Mouse (Mus musculus): ENCODE data around the gene Ankrd36. TPM values are rescaled to one million over a fixed set of nuclear protein-coding genes. Genes with fewer than 3 reads are reported as not detected.

Ankrd36 gene
- polyA plus RNA-seq, 1 experiment, result not detected

DNA sequence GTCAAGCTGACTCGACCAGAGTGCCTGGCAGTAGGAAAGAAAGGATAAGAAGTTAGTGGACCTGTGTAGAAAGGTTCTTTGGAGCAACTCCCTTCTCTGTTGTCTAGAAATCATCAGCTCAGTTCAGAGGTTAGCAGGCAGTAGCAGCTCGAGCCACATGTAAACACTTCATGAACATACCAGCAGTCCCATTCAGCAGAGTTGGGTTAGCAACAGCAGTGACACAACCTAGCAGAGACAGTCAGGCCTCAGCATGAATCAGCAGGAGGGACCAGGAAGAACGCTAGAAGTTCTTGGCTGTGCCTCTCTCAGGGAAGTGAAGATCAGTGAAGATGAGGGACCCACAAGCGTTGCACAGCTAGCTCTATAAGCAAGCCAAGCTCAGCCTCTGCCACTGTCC lies 24.0 kb upstream of the Ankrd36 start:
- no peak overlapping the region for H3K27ac ChIP-seq (ENCODE audit: insufficient read depth, low read length)
- no peak overlapping the region for H3K4me3 ChIP-seq (ENCODE audit: insufficient read depth, low read length)
- no peak for TF ChIP-seq POLR2A (IDR thresholded peaks at IDR 0.05; ENCODE audit: extremely low read depth, insufficient read depth, low read length)
- no peak for TF ChIP-seq CTCF (IDR thresholded peaks at IDR 0.05; ENCODE audit: extremely low read depth, insufficient read depth, low read length)
- H3K4me1 ChIP-seq (ENCODE audit: control insufficient read depth, insufficient read depth, low read length), result peaks cover under 1% of the 10 kb centered on the region; the same call in 1 of the 2 replicates

DNA sequence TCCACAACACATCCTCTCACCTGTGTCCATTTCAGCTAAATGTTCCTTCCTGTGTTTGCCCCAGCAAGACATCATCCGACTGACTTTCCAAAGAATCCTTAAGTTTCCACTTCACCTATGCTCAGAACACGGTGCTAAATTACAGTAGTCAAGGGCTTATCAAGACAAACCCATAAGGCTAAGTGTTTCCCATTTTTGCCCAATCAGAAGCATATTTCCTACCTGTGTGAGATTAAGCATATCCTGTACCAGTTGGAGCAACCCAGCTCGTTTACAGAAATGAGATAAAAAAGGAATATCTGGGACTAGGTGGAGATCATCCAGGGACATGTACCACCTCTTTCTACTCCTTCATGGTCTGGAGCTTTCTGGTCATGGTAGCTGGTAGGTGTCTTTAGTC lies 22.8 kb upstream of the Ankrd36 start:
- TF ChIP-seq CTCF (IDR thresholded peaks at IDR 0.05; ENCODE audit: extremely low read depth, insufficient read depth, low read length), result no peak
- TF ChIP-seq POLR2A (IDR thresholded peaks at IDR 0.05; ENCODE audit: extremely low read depth, insufficient read depth, low read length), result no peak
- Histone ChIP-seq H3K4me3 (ENCODE audit: insufficient read depth, low read length) (no peak overlapping the region), H3K4me1 (ENCODE audit: control insufficient read depth, insufficient read depth, low read length) (no peaks in the 10 kb centered on the region), H3K27ac (ENCODE audit: insufficient read depth, low read length) (no peak overlapping the region)

GRCm38 (mm10) chr11:5551430-5551829 lies 18.1 kb upstream of the Ankrd36 start:
- TF ChIP-seq POLR2A (IDR thresholded peaks at IDR 0.05; ENCODE audit: extremely low read depth, insufficient read depth, low read length) (no peak), CTCF (IDR thresholded peaks at IDR 0.05; ENCODE audit: extremely low read depth, insufficient read depth, low read length) (no peak)
- H3K4me1 ChIP-seq (ENCODE audit: control insufficient read depth, insufficient read depth, low read length), result no peaks in the 10 kb centered on the region
- no peak overlapping the region for H3K4me3 ChIP-seq (ENCODE audit: insufficient read depth, low read length)
- H3K27ac ChIP-seq (ENCODE audit: insufficient read depth, low read length), result no peak overlapping the region

GRCm38 (mm10) chr11:5551931-5552330 lies 17.6 kb upstream of the Ankrd36 start:
- Histone ChIP-seq H3K4me3 (ENCODE audit: insufficient read depth, low read length) (no peak overlapping the region), H3K27ac (ENCODE audit: insufficient read depth, low read length) (no peak overlapping the region), H3K4me1 (ENCODE audit: control insufficient read depth, insufficient read depth, low read length) (no peaks in the 10 kb centered on the region)
- TF ChIP-seq POLR2A (IDR thresholded peaks at IDR 0.05; ENCODE audit: extremely low read depth, insufficient read depth, low read length), result no peak
- TF ChIP-seq CTCF (IDR thresholded peaks at IDR 0.05; ENCODE audit: extremely low read depth, insufficient read depth, low read length), result no peak

DNA sequence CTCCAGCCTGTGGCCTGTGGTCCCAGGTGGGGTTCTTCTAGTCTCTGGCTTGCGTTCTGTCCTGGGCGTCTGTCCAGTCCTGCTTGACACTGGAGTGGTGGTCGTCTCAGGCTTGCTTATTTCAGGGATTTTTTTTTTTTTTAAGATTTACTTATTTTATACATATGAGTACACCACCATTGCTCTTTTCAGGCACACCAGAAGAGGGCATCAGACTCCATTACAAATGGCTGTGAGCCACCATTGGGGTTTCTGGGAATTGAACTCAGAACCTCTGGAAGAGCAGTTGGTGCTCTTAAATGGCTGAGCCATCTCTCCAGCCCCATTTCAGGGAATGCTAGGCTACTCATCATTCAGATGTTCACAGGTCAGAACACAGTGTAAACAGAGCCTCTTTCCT lies 9.2 kb upstream of the Ankrd36 start:
- Histone ChIP-seq H3K4me3 (ENCODE audit: insufficient read depth, low read length) (no peak overlapping the region), H3K27ac (ENCODE audit: insufficient read depth, low read length) (no peak overlapping the region), H3K4me1 (ENCODE audit: control insufficient read depth, insufficient read depth, low read length) (no peaks in the 10 kb centered on the region)
- TF ChIP-seq POLR2A (IDR thresholded peaks at IDR 0.05; ENCODE audit: extremely low read depth, insufficient read depth, low read length) (no peak), CTCF (IDR thresholded peaks at IDR 0.05; ENCODE audit: extremely low read depth, insufficient read depth, low read length) (no peak)

GRCm38 (mm10) chr11:5562625-5563268 lies 6.7 kb upstream of the Ankrd36 start:
- Histone ChIP-seq H3K27ac (ENCODE audit: insufficient read depth, low read length) (no peak overlapping the region), H3K4me3 (ENCODE audit: insufficient read depth, low read length) (no peak overlapping the region), H3K4me1 (ENCODE audit: control insufficient read depth, insufficient read depth, low read length) (no peaks in the 10 kb centered on the region)
- TF ChIP-seq CTCF (IDR thresholded peaks at IDR 0.05; ENCODE audit: extremely low read depth, insufficient read depth, low read length), result no peak

DNA sequence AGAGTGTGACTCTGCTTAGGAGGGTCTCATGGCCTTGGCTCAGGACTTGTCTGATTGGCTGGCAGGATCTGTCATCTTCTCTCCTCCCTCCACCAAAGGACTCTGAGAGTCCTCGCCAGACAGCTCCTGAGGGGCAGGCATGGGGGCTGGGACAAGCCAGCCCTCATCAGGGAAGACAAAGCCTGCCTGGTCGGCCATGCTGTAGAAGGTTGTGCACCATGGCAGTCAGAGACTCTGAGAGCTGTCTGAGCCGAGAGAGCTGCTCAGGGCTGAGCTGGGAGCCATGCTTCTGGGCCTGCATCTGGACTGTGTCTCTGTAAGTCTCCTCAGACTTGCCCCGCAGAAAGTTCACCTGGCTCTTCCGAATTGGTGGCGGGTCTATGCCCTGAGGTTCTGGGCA lies 5.6 kb upstream of the Ankrd36 start:
- H3K4me3 ChIP-seq (ENCODE audit: insufficient read depth, low read length), result no peak overlapping the region
- no peak overlapping the region for H3K27ac ChIP-seq (ENCODE audit: insufficient read depth, low read length)
- no peaks in the 10 kb centered on the region for H3K4me1 ChIP-seq (ENCODE audit: control insufficient read depth, insufficient read depth, low read length)
- TF ChIP-seq POLR2A (IDR thresholded peaks at IDR 0.05; ENCODE audit: extremely low read depth, insufficient read depth, low read length) (no peak), CTCF (IDR thresholded peaks at IDR 0.05; ENCODE audit: extremely low read depth, insufficient read depth, low read length) (no peak)

DNA sequence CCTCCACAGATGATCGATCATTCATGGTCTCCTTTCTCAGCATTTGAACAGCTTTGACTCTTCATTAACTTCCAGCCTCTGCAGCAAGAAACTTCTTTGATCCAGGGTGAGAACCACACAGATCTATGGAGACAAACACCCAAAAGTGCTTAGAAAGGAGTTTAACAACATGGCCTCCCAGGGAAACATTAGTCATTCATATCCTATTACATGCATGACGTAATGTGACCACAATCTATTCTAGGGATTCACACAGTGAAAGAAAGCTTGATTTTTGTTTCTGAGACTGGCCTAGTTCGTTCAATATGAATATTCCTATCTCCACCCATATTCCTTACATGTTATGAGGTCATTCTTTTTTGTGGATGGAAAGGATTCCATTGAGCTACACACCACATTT lies 3.9 kb upstream of the Ankrd36 start:
- no peak overlapping the region for H3K4me3 ChIP-seq (ENCODE audit: insufficient read depth, low read length)
- H3K27ac ChIP-seq (ENCODE audit: insufficient read depth, low read length), result no peak overlapping the region
- TF ChIP-seq POLR2A (IDR thresholded peaks at IDR 0.05; ENCODE audit: extremely low read depth, insufficient read depth, low read length) (no peak), CTCF (IDR thresholded peaks at IDR 0.05; ENCODE audit: extremely low read depth, insufficient read depth, low read length) (no peak)
- no peaks in the 10 kb centered on the region for H3K4me1 ChIP-seq (ENCODE audit: control insufficient read depth, insufficient read depth, low read length)

DNA sequence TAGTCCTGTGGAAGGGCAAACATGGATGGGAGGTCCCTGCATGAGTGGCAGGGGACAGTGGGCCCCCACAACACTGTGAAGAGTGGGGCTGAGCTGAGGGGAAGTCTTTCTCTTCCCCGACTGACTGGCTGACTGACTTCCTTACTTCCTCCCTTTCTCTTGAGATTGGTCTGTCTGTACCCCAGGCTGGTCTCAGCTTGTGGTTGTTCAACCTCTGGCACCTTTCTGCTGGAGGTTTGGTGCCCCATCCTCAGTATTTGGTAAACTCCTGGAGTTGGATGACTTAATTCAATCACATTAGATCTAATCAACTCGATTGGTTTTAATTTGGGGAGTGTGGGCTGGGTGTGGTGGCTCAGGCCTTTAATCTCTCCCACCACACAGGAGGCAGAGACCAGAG lies 3.0 kb upstream of the Ankrd36 start:
- TF ChIP-seq POLR2A (IDR thresholded peaks at IDR 0.05; ENCODE audit: extremely low read depth, insufficient read depth, low read length) (no peak), CTCF (IDR thresholded peaks at IDR 0.05; ENCODE audit: extremely low read depth, insufficient read depth, low read length) (no peak)
- Histone ChIP-seq H3K4me1 (ENCODE audit: control insufficient read depth, insufficient read depth, low read length) (no peaks in the 10 kb centered on the region), H3K4me3 (ENCODE audit: insufficient read depth, low read length) (no peak overlapping the region), H3K27ac (ENCODE audit: insufficient read depth, low read length) (no peak overlapping the region)

DNA sequence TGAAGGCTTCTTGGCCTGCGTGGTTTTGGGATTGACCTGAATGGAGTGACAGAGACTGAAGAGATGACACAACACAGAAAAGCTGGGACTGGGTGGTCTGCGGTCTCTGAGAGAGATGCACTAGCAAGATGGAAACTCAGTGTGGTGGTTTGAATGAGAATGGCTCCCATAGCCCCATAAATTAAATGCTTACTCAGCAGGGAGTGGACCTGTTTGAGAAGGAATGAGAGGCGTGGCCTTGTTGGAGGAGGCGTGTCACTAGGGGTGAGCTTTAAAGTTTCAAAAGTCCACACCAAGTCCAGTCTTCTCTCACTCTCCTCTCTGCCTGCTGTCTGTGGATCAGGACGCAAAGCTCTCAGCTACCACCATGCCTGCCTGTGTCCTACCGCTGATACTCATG lies 1.8 kb upstream of the Ankrd36 start:
- no peak overlapping the region for H3K27ac ChIP-seq (ENCODE audit: insufficient read depth, low read length)
- no peaks in the 10 kb centered on the region for H3K4me1 ChIP-seq (ENCODE audit: control insufficient read depth, insufficient read depth, low read length)
- TF ChIP-seq CTCF (IDR thresholded peaks at IDR 0.05; ENCODE audit: extremely low read depth, insufficient read depth, low read length), result no peak
- TF ChIP-seq POLR2A (IDR thresholded peaks at IDR 0.05; ENCODE audit: extremely low read depth, insufficient read depth, low read length), result no peak
- no peak overlapping the region for H3K4me3 ChIP-seq (ENCODE audit: insufficient read depth, low read length)

Data from cortical plate, adult 2 months (tissue).